Mouse (Mus musculus) bone marrow macrophage, adult 2 months (primary cell): ENCODE measurements around the gene Plekhg6.

Experiments used
- CTCF ChIP-seq: IDR thresholded peaks from 2 replicates; pipeline ENCODE4 v1.5.1; 2012; ENCODE audit warnings: low read depth, mild to moderate bottlenecking, low read length, moderate library complexity
- POLR2A ChIP-seq: IDR thresholded peaks from 2 replicates; pipeline ENCODE4 v1.6.1; 2012; ENCODE audit warnings: mild to moderate bottlenecking, low read depth, low read length, borderline replicate concordance

DNA sequence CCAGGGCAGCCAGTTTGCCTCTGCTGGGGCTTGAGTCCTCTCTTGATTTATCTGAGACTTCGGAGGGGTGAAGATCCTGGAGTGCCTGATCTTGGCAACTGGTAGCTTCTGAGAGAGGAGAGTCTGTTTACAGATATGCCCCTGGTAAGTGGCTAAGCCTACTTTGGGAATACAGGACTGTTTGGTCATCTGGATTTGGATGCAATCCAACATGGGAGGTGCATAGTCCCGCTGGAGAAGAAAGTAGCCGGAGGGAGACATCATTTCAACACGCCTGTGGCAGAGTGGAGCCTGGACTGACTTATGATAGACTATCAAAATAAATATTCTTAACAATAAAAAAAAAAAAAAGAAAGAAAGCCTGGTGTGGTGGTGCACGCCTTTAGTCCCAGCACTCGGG lies 49.1 kb upstream of the Plekhg6 start:
- TF ChIP-seq CTCF (no peak), POLR2A (no peak)
